Mouse (Mus musculus) R1 (cell line): ENCODE results near the gene Hacd2.

ENCODE experiments used
- DNase-seq: peaks from one replicate; pipeline ENCODE4 v3.0.0-alpha.2; 2018; ENCODE audit warnings: low read depth, low spot score

Hacd2 gene

DNA sequence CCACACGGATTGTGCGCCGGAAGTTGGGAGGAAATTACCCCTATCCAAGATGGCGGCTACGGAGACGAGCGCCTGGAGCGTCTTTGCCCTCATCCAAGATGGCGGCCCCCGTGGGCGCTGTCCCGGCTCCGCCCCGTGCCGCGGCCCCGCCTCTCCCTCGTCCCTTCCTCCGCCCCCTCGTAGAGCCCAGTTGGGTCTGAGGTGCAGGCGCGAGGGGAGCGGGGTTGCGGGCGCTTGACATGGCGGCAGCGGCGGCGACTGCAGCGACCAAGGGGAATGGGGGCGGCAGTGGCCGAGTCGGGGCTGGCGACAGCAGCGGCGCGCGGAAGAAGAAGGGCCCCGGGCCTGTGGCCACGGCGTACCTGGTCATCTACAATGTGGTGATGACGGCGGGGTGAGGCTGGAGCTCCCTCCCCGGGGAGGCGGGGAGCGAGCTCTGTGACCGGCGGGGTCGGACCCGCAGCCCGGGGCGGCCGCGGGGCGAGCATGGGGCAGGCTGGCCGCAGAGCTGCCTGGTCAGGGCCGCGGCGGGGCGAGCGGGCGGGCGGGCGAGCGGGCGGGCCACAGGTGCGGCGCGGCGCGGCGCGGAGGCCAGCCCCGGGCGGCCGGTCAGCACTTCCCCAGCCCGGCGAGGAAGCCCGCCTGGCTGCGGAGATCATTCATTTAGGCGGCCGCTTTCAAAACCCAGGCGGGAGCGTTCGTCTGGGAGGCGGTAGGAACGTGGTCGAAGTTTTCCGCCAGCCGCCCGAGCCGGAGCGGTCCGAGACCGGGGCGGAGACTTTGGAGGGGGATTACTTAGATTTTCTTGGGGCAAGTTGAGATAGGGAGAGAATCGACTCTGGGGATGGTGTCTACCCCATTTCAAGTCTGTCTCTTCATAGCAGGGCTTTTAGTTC lies at the start of gene Hacd2:
Hacd2 (plus strand) TSS at position 187 of the 896 bp plus-strand sequence.
- DNase-seq = peak; percentile 97

DNA sequence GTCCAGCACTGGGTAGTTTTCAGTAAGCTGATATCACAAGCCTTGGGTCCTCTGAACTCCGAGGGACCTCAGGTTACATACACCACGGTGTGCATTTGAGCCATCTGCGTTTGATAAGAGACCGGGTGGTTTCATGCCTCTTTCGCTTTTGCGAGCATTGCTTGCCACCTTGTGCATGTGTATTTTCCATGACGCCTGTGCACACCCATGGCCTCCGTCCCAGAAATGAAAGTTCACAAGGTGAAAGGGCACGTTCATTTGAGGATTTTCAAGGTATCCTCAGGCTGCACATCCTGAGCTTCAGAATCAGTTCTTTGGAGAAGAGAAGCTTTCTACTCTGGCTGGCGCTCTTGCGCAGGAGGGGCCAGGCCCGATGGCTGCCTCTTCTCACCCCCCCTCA lies 49.8 kb upstream of the Hacd2 start:
- no peak for DNase-seq

DNA sequence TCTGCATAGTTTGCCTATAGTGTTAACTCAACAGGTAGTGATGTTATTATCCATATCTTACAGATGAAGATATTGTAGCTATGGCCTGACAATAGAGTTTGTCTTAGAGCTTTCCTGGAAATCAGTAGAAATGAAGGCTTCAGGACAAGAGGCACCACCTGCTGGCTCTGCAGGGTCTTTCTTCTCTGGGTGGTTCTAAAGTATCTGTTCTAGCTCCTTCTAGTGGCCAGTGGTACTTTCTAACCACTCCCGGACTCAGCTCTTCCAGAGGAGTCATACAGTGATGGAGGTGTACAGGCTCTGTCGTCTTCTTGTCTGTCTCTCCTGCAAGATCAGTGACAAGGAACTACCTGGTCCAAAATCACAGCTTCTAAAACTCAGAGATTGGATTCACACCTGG lies 46.7 kb upstream of the Hacd2 start:
- DNase-seq = peak; percentile 33

DNA sequence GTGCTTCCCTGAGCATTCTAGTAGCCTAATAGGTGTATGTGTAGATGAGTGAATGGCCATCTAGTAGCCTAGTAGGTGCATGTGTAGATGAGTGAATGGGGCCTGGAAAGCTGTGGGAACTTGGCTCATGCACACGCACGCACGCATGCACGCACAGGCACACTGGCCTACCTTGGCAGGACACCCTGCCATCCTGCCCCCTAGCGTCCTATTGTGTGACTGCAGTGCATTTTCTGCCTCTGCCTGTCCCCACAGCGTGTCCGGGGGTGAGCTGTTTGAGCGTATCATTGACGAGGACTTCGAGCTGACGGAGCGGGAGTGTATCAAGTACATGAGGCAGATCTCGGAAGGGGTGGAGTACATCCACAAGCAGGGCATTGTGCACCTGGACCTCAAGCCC lies 45.6 kb upstream of the Hacd2 start:
- peak; percentile 69 for DNase-seq

DNA sequence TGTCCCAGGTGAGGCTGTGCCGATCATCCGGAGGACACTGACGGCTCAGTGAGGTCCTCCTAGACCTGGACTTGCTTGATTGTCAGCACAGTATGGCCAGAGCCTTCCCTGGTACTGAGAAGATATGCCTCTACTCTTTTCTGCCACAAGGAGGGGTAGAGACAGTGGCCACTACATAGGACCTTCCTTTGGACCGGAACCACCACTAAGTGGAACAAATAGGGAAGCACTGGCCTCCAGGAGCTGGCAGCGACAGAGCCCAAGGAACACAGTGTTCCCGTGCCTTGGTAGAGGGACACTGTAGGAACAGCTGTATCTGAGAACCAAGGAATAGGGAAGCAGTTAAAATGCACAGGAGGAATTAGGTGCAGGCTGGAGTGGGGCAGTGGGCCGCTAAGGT lies 44.2 kb upstream of the Hacd2 start:
- DNase-seq = no peak

DNA sequence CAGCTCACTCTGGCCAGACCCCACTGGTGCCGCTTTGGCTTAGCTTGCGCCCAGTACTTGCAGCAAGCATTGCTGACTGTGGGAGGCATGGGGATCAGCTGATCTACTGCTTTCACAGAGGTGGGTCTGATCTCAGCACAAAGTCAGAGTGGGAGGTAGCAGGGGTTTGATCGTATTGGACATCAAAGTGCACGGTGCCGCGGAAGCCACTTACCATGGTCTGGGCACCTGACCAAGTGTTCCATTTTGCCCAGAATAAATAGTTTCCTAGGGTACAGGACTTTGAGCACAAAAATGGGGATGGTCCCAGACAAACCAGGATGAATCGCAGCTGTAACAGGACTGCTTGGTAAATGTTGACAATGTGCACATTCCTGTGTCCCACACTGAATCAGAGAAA lies 41.2 kb upstream of the Hacd2 start:
- DNase-seq = no peak

DNA sequence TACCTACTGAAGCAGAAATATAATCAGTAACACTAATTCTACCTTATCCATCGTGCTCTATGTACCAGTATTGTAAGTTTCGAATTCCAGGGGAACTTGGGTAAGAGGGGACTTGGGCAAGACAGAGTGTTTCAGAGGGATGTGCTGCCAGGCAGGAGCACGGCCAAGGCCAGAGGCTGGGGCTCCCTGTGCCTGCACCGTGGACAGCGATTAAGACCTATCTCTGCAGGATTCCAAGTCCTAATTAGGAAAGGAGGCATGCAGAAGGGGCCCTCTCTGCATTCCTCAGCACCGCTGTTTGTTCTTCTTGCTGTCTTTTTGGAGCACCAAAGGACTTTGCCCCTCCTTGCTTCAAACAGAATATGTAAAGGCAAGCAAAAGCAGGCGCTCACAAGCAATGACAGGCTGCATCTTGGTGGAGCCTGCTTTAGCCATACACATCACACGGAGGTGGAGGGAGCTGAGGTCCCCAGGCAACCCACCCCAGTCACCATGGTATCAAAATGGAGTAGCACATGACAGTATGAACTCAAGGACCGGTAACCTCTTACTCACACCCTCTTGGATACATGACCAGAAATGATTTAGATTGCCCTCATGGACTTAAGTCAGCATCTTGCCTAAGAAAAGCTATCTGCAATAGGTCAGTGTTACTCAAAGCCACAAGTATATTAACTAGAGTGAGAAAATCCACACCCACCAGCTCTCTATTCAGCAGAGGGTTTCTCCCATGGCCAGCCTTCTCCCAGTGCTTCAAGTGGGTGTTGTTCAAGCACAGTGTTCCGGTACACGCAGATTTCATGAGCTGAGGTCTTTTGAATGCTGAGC lies 37.8 kb upstream of the Hacd2 start:
- DNase-seq = no peak

DNA sequence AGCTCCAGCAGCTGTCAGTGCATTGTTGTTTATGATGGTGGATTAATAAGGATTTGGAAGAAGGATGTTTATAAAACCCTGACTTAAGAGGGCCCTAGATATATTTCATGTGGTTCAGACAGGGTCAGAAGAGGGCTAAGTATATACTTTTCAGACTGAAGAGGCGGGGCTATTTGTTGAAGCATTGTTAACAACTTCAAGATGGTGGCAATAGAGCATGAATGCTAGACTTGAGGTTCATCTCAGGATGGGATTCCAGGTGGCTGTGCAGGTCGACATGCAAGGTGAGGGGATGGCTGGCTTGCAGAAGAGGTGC lies 37.2 kb upstream of the Hacd2 start:
- no peak for DNase-seq

DNA sequence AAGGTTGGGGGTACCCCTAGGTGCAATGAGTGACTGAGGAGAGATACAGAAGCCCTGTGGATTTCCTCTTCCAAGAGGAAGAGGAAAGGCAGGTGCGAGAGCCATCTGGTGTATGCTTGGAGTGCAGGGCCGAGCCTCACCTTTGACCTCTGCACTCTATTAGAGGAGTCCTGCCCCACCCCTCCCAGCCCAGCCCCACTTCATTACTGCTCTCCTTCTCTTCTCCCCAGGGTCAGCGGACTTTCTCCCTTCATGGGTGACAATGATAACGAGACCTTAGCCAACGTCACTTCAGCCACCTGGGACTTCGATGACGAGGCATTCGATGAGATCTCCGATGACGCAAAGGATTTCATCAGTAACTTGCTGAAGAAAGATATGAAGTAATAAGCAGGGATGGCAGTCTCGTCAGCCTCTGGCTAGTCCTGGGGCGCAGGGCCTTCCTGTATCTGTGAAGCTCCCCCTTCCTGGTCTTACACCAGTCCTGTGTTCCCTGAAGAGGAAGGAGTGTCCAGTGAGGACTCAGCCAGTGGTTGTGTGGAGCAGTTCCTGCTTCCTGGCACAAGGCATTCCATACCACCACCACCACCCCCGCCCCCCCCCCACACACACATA lies 35.9 kb upstream of the Hacd2 start:
- no peak for DNase-seq

DNA sequence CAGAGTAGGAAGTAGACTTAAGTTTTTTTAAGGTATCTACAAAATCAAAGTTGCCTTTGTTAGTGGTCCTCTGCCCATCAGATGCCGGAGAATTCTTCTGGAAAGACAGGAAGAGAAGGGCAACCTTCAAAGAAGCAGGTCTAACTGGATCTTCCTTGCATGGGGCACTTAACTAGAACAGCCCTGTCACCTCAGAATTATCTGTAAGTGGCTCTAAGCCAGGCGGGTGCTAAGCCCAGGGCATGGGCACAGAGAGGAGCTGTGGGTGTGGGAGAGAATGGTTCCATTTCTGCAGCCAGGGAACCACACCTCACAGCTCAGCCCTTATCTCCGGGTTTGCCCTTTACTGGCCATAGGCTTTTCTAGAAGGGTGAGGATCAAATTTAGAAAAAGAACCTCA lies 30.9 kb upstream of the Hacd2 start:
- no peak for DNase-seq

DNA sequence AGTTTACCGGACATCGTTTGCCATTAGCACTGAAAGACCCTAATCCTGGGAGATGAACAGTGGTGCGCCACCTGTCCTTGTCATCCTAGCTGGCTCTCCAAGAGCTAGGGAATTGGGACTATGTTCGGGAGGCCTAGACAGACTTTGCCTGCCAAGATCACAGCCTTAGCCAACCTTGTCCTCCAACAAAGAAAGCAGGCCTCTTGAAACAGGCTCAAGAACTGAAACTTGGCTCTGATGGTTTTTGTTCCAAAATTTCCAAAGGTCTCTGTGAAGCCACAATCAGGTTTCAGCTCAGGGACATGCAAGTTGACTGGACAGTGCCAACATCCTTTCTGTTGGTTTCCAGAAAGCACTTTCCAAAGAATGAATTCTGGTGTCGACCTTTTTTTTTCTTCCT lies 29.4 kb upstream of the Hacd2 start:
- DNase-seq = no peak

DNA sequence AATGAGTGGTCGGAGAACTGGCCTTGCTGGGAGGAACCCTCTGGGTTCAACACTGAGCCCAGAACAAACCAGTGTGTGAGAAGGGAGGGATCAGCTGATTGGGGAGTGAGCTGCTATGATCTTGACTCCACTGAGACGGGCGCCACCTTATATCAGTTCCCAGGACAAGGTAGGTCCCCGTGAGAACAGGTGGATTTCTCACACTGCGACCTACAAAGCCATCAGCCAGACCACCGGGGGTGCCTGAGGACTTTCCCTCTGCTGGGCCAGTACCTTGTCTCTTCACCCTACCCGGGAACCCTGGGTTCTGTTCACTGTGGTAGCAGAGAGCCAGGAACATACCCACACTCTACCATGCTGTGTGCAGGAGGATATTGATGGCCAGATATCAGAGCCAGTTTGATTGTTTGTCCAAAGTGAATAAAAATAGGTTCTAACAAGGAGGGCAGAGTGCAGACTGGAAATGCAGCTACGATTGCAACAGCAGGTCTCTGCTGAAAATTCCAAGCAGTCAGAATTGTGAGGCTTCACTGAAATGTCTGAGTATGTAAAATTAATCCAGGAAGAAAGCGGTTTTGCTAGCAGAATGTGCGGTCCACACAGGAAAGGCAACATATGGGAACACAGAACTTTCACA lies 28.4 kb upstream of the Hacd2 start:
- no peak for DNase-seq

DNA sequence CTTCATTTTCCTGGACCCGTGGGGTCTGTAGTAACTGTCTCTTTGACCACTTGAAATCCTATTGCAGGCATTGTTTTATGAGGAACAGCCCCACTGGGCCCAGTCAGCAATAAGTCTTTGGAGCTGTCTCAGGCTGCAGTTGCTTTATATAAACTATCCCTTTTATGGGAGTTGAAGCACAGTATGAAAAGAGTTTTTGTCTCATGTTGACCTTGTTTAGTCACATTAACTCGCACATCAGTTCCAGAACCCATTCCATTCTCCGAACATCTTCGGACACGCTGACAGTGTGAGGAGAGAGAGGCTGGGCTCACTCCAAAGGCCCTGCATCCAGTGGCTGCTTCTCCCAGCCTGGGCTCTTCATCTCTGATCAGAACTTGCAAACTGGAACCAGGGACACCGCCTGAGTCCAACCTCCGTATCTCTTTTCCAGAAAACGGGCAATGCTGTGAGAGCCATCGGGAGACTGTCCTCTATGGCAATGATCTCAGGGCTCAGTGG lies 27.5 kb upstream of the Hacd2 start:
- DNase-seq = no peak

DNA sequence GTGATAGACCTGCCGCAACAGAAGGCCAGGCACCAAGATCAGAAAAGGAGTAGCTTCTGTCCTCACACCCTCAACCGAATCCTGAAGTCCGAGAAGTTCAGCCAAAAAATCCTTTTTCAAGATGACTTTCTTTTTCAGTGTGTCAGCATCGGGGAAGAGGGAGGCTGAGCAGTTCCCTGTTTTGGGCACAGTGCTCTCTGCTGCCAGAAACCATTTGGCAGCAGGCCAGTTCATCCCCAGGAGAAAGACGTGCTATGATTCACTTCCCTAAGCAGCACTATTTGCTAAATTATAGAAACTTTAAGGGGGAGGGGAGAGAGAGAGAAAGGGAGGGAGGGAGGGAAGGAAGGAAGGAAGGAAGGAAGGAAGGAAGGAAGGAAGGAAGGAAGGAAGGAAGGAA lies 26.1 kb upstream of the Hacd2 start:
- no peak for DNase-seq

DNA sequence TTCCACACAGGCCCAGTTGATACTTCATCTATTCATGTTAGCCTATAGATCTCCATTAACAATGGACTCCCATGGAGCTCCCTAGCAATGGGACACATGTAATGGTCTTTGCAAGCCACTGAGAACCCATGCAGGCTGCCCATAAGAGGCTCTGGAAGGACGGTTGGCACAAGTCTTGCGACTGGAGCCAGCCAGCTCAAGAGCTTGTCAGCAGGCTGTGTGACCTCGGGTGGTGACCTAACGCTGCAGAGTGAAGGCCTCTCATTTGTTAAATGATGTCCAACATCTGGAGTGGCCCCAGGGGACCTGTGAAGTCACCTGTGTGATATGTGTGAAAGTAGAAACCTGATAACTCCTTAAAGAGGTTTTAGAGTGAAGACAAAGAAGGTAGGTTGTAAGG lies 25.2 kb upstream of the Hacd2 start:
- DNase-seq = no peak

DNA sequence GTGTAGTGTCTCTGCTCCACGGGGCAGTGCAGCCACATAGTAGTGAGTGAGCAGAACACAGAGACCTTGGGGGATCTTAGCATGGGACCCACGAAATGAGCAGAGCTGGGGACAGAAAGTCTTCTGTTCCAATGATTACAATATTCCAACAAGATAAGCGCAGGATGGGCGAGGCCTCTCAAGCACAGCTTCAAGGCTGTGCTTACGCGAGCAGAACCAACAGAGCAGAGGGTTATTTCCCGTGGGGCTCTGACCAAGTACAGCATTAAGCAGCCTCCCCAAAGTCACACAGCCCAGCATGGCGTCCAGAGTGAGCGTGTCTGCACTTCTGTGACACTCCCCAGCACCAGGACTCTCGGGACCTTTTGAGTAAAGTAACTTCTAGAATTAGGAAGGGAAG lies 24.7 kb upstream of the Hacd2 start:
- DNase-seq = no peak

DNA sequence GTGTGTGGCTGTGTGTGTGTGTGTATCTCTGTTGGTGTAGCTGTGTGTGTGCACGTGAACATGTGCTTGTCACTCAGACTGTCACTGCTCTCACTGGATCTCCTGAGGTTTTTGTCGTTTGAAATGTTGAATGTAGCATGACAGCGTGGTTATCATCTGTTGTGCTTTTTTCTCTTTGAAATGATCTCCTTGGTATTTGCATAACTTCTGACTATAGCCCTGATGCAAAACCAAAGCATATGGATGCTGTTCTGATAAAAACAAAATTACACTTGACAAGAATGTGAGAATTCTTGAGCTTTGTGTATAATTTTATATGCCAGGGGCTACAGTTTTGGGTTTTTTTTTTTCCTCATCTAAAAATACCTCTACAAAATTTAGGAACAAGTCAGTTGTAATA lies 23.2 kb upstream of the Hacd2 start:
- no peak for DNase-seq

DNA sequence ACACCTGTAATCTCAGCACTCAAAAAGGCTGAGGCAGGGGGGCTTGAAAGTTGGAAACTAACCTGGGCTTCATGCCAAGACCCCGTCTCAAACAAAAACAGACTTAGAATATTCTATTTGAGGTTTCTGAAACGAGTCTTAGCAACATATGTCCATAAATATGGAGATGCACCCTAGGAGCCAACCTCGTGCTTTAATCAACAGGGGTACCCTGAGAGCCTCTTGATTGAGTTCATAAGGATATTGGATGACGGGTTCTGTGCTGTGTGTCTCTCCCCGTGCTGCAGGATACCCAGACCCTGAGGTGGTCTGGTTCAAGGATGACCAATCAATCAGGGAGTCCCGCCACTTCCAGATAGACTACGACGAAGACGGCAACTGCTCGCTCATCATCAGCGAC lies 22.2 kb upstream of the Hacd2 start:
- no peak for DNase-seq

DNA sequence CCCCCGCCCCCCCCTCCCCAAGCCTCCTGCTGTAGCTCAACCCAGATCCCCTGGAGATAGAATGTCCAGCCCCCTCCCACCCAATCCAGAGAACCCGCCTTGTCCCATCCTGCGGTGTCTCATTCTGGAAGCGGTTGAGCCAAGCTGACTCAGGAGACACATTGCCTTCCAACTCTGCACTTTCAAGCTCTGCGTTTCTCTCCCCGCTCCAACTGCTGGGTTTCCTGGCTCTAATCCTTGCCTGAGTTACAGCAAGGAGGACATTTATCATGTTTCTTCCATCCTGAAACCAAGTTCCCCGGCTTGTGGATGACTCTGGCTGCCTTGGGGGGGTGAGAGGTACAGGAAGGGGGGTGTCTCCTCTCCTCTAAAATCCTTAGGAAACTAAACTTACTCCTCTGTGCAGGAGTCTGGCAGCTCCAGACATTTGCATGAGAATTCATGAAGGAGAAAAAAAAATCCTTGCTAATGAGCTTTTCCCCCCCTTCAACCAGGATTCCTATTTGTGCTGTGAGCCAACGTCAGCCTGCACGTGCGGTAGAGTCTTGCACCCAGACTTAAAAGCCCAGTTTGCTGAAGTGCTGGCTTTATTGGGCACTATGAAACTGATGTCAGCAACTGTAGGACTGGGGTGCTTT lies 21.2 kb upstream of the Hacd2 start:
- DNase-seq = peak; percentile 88

DNA sequence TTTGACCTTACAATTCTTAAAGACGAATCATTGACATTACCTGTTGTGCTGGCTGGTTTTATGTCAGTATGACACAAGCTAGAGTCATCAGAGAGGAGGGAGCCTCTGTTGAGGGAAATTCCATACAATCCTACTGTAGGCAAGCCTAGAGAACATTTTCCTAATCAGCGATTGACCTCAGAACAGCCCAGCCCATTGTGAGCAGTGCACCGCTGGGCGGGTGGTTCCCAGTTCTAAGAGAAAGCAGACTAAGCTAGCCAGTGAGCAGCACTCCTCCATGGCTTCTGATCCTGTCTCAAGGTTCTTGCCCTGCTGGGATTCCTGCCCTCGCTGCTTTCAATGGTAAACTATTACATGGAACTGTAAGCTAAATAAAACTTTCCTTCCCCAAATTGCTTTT lies 17.9 kb upstream of the Hacd2 start:
- DNase-seq = peak; percentile 71

DNA sequence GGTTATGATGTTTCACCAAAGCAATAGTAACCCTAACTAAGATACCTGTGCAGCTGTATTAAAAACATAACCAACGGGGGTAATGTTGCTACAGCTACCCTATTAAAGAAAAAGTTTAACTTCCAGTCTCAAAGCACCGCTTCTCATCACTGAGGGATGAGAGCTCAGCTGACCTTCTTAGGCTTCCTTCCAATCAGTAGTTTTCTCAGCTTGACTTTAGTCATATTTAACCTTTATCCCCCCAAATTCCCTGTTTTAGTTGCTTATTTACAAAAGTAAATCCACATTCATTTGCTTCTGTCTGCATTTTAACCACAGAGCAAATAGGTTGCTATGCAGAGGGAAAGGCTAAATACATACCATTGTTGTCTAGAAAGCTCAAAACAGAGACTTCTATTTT lies 17.5 kb upstream of the Hacd2 start:
- no peak for DNase-seq

DNA sequence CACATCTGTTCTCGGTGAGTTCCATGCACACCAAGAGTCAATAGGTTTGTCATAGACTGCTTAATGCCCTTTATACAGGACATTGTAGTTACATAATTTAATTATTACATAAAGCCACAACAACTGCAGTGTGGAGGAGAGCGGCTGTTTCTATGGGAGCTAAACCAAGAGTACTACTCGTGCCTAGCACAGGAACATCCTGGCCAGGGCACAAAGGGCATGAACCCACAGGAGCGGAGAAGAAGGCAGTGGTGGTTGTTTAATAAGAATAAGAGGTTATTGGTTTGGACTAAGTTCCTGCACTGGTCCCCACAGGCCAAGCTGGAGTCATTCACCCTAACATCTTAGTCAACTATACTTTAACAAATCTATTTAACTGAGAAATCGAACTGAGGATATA lies 16.0 kb upstream of the Hacd2 start:
- DNase-seq = no peak
